Mouse (Mus musculus): ENCODE results near the gene Sgca. TPM values are rescaled to one million over a fixed set of nuclear protein-coding genes. Genes with fewer than 3 reads are reported as not detected.

Gene Sgca
- polyA plus RNA-seq, 1 experiment, result not detected

- H3K27ac ChIP-seq (ENCODE audit: insufficient read depth, low read length), result peak overlapping the region; percentile 91
- TF ChIP-seq POLR2A (IDR thresholded peaks at IDR 0.05; ENCODE audit: low read depth, low read length) (peak; percentile 43; the same call in 1 of the 2 replicates), CTCF (IDR thresholded peaks at IDR 0.05; ENCODE audit: borderline replicate concordance, insufficient read depth, low read length) (no peak)
- no peak overlapping the region for H3K4me3 ChIP-seq (ENCODE audit: insufficient read depth, low read length)
- peaks cover 3% of the 10 kb centered on the region; the same call in 1 of the 2 replicates for H3K4me1 ChIP-seq (ENCODE audit: control insufficient read depth, insufficient read depth, low read length)
Observed at GRCm38 (mm10) chr11:94958065-94958858, 17.9 kb downstream of the Sgca start.

- Histone ChIP-seq H3K4me3 (ENCODE audit: insufficient read depth, low read length) (no peak overlapping the region), H3K27ac (ENCODE audit: insufficient read depth, low read length) (peak overlapping the region; percentile 91)
- TF ChIP-seq CTCF (IDR thresholded peaks at IDR 0.05; ENCODE audit: borderline replicate concordance, insufficient read depth, low read length) (no peak), POLR2A (IDR thresholded peaks at IDR 0.05; ENCODE audit: low read depth, low read length) (no peak; the same call in 1 of the 2 replicates)
Observed at GRCm38 (mm10) chr11:94957693-94958064, 18.4 kb downstream of the Sgca start.

GRCm38 (mm10) chr11:94955103-94955502 is 21.0 kb downstream of the Sgca start:
- no peak for TF ChIP-seq CTCF (IDR thresholded peaks at IDR 0.05; ENCODE audit: borderline replicate concordance, insufficient read depth, low read length)
- TF ChIP-seq POLR2A (IDR thresholded peaks at IDR 0.05; ENCODE audit: low read depth, low read length), result peak; percentile 66
- Histone ChIP-seq H3K4me1 (ENCODE audit: control insufficient read depth, insufficient read depth, low read length) (peaks cover 3% of the 10 kb centered on the region; the same call in 1 of the 2 replicates), H3K27ac (ENCODE audit: insufficient read depth, low read length) (peak overlapping the region; percentile 29), H3K4me3 (ENCODE audit: insufficient read depth, low read length) (no peak overlapping the region)

More at GRCm38 (mm10) chr11:94957693-94958064, 18.4 kb downstream of the Sgca start:
- H3K4me1 ChIP-seq (ENCODE audit: control insufficient read depth, insufficient read depth, low read length), result peaks cover 3% of the 10 kb centered on the region; the same call in 1 of the 2 replicates

GRCm38 (mm10) chr11:94952169-94952568 is 24.0 kb downstream of the Sgca start:
- H3K4me1 ChIP-seq (ENCODE audit: control insufficient read depth, insufficient read depth, low read length), result 0 out of 2 replicates have a peak, but pooled peaks cover 3% of the 10 kb centered on the region
- H3K27ac ChIP-seq (ENCODE audit: insufficient read depth, low read length), result peak overlapping the region; percentile 54

DNA sequence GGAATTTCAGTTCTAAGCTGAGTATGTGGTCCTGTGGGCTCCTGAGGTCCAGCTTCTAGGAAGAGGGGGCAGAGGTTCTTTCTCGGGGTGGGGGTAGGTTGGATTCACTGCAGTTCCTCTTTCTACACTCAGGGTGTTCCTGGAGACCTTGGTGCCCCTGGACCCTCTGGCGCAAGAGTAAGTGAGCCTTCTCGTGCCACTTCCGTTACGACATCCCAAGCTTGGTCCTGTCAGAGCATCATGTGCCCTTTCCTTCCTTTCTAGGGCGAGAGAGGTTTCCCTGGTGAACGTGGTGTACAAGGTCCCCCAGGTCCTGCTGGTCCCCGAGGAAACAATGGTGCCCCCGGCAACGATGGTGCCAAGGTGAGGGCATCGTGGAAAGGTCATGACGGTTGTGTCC is 30.9 kb downstream of the Sgca start:
- TF ChIP-seq CTCF (IDR thresholded peaks at IDR 0.05; ENCODE audit: borderline replicate concordance, insufficient read depth, low read length) (no peak), POLR2A (IDR thresholded peaks at IDR 0.05; ENCODE audit: low read depth, low read length) (peak; percentile 71; the same call in 1 of the 2 replicates)
- Histone ChIP-seq H3K4me3 (ENCODE audit: insufficient read depth, low read length) (no peak overlapping the region), H3K27ac (ENCODE audit: insufficient read depth, low read length) (peak overlapping the region; percentile 87), H3K4me1 (ENCODE audit: control insufficient read depth, insufficient read depth, low read length) (0 out of 2 replicates have a peak, but pooled peaks cover 8% of the 10 kb centered on the region)

More at GRCm38 (mm10) chr11:94952169-94952568, 24.0 kb downstream of the Sgca start:
- TF ChIP-seq CTCF (IDR thresholded peaks at IDR 0.05; ENCODE audit: borderline replicate concordance, insufficient read depth, low read length), result no peak
- TF ChIP-seq POLR2A (IDR thresholded peaks at IDR 0.05; ENCODE audit: low read depth, low read length), result peak; percentile 41; the same call in 1 of the 2 replicates
- H3K4me3 ChIP-seq (ENCODE audit: insufficient read depth, low read length), result no peak overlapping the region

GRCm38 (mm10) chr11:94944295-94944694 is 31.8 kb downstream of the Sgca start:
- H3K27ac ChIP-seq (ENCODE audit: insufficient read depth, low read length), result peak overlapping the region; percentile 87
- no peak overlapping the region for H3K4me3 ChIP-seq (ENCODE audit: insufficient read depth, low read length)
- 0 out of 2 replicates have a peak, but pooled peaks cover 5% of the 10 kb centered on the region for H3K4me1 ChIP-seq (ENCODE audit: control insufficient read depth, insufficient read depth, low read length)
- TF ChIP-seq CTCF (IDR thresholded peaks at IDR 0.05; ENCODE audit: borderline replicate concordance, insufficient read depth, low read length), result peak; percentile 19; the same call in 1 of the 2 replicates
- TF ChIP-seq POLR2A (IDR thresholded peaks at IDR 0.05; ENCODE audit: low read depth, low read length), result no peak; the same call in 1 of the 2 replicates

GRCm38 (mm10) chr11:94943054-94943453 is 33.1 kb downstream of the Sgca start:
- Histone ChIP-seq H3K4me3 (ENCODE audit: insufficient read depth, low read length) (no peak overlapping the region), H3K4me1 (ENCODE audit: control insufficient read depth, insufficient read depth, low read length) (0 out of 2 replicates have a peak, but pooled peaks cover 5% of the 10 kb centered on the region), H3K27ac (ENCODE audit: insufficient read depth, low read length) (peak overlapping the region; percentile 87)
- TF ChIP-seq CTCF (IDR thresholded peaks at IDR 0.05; ENCODE audit: borderline replicate concordance, insufficient read depth, low read length), result no peak
- TF ChIP-seq POLR2A (IDR thresholded peaks at IDR 0.05; ENCODE audit: low read depth, low read length), result peak; percentile 38; the same call in 1 of the 2 replicates

GRCm38 (mm10) chr11:94942282-94943023 is 33.7 kb downstream of the Sgca start:
- Histone ChIP-seq H3K27ac (ENCODE audit: insufficient read depth, low read length) (peak overlapping the region; percentile 87), H3K4me3 (ENCODE audit: insufficient read depth, low read length) (no peak overlapping the region), H3K4me1 (ENCODE audit: control insufficient read depth, insufficient read depth, low read length) (0 out of 2 replicates have a peak, but pooled peaks cover 5% of the 10 kb centered on the region)
- TF ChIP-seq POLR2A (IDR thresholded peaks at IDR 0.05; ENCODE audit: low read depth, low read length) (peak; percentile 48), CTCF (IDR thresholded peaks at IDR 0.05; ENCODE audit: borderline replicate concordance, insufficient read depth, low read length) (0 out of 2 replicates have a peak, but pooled peaks have one; percentile 11)

DNA sequence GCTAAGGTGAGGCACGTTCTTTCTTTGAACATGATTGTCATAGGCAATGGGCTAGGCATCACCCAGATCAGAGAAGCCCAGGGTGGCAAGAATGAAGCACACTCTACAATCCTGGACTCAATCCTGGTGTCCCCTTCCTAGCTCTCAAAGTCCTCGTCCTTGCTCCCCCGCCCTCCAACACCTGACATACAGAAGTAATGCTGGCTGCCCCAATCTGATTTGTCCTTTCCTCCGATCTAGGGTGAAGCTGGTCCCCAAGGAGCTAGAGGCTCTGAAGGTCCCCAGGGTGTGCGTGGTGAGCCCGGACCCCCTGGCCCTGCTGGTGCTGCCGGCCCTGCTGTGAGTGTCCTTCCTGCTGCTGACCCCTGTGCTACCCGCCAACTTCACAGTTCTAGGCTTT is 34.4 kb downstream of the Sgca start:
- Histone ChIP-seq H3K27ac (ENCODE audit: insufficient read depth, low read length) (peak overlapping the region; percentile 87), H3K4me3 (ENCODE audit: insufficient read depth, low read length) (no peak overlapping the region), H3K4me1 (ENCODE audit: control insufficient read depth, insufficient read depth, low read length) (0 out of 2 replicates have a peak, but pooled peaks cover 5% of the 10 kb centered on the region)
- no peak for TF ChIP-seq POLR2A (IDR thresholded peaks at IDR 0.05; ENCODE audit: low read depth, low read length)
- TF ChIP-seq CTCF (IDR thresholded peaks at IDR 0.05; ENCODE audit: borderline replicate concordance, insufficient read depth, low read length), result no peak
